Mouse (Mus musculus) liver, adult (tissue): Measurements from ENCODE around the gene Pak1.

Source experiments
- GATA4 ChIP-seq: IDR thresholded peaks from 2 replicates; pipeline ENCODE4 v1.6.1; 2014; ENCODE audit warnings: mild to moderate bottlenecking, low read length; ENCODE audit not compliant: insufficient replicate concordance

Pak1 gene

DNA sequence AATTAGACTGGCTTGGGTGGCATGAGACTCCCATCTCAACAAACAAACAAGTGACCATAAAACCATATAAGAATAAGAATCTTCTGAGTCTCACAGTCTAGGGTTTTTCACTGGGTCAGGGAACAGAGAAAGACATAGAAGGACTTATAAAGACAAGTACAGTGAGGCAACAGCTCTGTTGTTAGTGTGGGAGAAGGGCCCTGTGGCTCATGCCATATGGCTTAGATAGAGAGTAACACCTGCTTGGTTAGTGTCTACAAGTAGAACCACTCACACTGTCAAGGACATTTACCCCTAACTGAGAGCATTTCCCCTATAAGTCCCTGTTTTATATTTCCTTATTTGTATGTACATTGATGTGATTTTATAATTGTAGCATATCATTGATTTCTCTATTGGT is 85.0 kb downstream of the Pak1 start:
- no peak for TF ChIP-seq GATA4

DNA sequence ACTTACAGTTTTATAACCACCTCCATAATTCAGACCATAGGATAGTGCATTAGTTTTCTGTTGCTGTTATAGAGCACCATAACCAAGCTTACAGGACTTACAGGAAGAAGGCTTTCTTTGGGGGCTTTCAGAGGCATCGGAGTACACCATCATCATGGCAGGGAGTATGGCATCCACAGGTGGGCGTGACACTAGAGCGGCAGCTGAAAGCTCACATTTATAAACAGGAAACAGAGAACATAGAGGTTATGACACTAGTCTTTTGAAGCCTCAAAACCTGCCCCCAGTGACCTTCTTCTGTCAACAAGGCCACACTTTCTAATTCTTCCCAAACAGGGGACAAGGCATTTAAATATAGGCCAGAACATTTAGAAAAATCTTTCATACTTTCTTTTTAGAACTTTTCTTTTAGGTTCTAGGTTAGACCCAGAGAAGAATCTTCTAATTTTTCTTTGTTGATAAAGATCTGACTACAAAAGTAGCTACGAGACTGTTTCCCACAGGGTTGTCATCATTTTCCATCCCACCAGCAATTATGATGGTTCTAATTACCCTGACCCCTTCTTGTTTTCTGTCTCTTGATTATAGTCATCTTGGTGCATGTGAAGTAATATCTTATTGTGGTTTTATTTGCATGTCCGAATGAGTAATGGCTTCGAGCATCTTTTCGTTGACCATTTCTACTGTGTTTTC is 89.7 kb downstream of the Pak1 start:
- TF ChIP-seq GATA4: no peak

DNA sequence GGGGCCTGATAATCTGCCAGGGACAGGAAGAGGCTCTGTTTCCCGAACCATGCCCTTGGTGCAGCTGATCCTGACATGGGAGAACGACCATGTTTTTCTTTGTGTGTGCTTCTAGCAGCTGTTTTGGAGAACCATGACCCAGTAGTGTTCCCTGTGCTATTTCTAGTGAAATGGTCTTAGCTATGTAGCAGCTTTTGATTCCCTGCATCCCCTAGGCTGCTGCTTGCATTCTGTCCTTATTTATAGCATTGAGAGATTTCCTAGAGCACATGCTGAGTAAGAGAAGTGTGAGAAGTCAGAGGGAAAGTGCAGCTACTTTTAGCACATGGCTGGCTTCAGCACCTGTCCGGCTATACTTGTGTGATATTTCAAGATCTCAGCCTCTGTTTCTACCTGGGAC is 123.3 kb downstream of the Pak1 start:
- no peak for TF ChIP-seq GATA4

DNA sequence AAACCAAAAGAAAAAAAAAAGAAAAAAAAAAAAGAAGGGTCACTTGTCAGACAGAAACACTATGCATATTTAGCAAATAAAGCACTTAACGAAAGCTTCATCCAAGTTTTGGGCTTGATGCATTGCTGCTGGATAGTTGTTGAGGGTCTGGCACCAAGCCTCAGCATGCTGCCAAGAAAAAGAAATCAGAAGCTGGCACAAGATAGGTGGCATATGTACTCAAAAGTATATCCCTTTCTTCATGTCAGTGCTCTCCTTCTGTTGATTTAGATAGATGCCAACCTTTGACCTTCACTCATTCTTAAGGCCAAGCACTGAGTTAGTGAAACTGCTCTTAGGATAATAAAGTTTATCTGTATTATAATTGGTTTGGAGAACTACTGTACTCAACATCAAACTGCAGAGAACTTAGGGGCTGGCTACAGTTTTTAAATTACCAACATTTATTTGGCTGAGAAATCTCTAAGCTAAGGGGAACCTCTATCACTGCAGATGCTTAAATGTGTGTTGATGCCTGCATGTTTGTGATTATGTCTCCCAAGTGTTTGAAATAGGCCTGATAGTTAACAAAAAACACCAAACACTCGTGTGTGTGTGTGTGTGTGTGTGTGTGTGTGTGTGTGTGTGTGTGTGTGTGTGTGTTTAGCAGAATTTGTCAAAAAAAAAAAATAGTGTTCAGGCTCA is 126.6 kb downstream of the Pak1 start:
- no peak for TF ChIP-seq GATA4

DNA sequence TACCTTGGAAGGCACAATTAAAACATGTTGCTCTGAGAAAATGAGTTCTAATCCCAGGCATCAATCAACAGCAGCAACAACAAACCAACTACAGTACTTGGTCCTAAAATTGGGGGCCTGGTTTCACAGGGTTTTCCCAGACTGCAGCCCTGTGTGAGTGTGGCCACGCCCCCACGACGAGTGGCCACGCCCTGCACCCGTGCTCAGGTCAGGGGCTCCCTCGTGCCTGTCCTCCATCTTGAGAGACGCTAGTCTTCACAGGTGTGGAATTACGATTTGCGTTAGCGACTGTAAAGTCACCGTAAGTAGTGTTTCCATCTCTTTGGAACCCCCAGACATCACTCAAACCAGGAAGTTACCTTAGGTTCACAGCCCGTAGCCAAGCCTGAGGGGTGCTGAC is 131.4 kb downstream of the Pak1 start, which contains the start of gene Gdpd4:
Gdpd4 (plus strand) TSS at position 214 of the 400 bp plus-strand sequence.
- TF ChIP-seq GATA4: no peak

DNA sequence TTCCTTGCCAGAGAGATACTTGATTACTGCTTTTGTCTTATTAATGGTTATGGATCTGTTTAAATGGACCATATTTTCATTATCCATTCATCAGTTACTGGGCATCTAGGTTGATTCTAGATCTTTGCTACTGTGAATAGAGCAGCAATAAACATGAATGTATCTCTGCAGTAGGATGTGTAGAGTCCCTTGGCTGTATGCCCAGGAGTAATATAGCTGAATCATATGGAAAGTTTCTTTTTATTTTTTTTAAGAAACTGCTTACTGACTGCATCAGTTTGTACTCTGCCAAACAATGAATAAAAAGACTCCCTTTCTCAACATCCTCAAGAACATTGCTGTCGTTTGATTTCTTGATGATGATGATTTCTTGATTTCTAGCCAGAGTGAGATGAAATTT is 137.5 kb downstream of the Pak1 start:
- no peak for TF ChIP-seq GATA4

DNA sequence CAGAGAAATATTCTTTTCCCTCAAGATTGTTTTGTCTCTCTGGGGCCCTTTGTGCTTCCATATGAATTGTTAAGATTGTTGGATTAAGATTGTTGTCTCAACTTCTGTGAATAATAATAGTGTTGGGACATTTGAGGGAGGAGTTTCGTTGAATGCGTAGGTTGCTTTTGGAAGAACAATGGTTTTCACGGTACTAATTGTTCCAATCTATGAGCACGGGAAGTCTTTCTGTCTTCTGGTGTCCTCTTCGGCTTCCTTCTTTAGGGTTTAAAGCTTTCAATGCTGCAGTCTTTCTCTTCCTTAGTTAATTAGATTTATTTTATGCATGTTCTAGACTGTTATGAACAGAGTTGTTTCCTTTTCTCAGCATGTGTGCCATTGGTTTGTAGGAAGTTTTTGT is 138.6 kb downstream of the Pak1 start:
- no peak for TF ChIP-seq GATA4

DNA sequence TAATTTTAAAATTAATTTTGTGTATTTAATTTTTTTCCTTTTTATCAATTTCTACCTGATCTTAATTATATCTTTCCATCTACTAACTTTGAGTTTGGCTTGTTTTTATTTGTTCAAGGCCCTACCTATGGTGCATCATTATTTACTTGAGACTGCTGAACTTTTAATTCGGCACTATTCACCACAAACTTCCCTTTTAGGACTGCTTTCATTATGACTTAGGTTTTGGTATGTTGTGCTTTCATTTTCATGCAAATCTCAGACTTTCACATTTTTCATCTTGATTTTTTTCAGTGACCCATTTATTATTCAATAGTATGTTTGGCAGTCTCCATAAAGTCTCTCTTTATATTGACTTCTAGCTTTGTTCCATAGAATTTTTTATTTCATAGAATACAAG is 156.1 kb downstream of the Pak1 start:
- TF ChIP-seq GATA4: no peak
